Mouse (Mus musculus): ENCODE data around the gene Lefty2. TPM values are rescaled to one million over a fixed set of nuclear protein-coding genes. Genes with fewer than 3 reads are reported as not detected.

Gene Lefty2
- 1 to 10 TPM in 2 of 4 experiments, under 1 TPM in 2; 0.68 to 3.4 (median 1.7) TPM for total RNA-seq (2022)

- no peak for DNase-seq (ENCODE audit: low spot score in 2 of 2)
These were observed at the start of gene Lefty2 for GRCm38 (mm10) chr1:180892808-180893207. Gene Lefty2 (plus strand): TSS chr1:180893108.

DNA sequence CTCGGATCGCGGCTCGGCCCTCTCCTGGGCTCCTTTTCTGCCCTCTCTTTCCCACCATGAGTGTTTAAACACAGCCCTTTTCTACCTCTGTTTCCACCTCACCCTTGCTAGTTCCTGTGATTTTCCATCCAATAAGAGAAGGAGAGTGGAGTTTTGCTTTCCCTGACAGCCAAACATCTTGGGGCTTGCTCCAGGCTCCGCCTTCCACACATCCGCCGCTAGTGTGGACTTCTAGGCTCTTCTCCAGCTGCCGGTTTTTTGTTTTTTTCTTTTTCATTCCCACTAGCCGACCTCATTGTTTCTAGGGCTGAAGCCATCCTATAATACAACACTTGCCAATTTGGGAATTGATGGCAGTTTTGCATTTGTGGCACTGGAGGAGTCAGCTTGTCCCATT lies 44.8 kb upstream of the Lefty2 start:
- DNase-seq (ENCODE audit: low spot score in 2 of 2) = peak; percentile 59 to 60

GRCm38 (mm10) chr1:180848511-180849241 lies 44.2 kb upstream of the Lefty2 start:
- peak; percentile 35 to 61 for DNase-seq (ENCODE audit: low spot score in 2 of 2)

DNA sequence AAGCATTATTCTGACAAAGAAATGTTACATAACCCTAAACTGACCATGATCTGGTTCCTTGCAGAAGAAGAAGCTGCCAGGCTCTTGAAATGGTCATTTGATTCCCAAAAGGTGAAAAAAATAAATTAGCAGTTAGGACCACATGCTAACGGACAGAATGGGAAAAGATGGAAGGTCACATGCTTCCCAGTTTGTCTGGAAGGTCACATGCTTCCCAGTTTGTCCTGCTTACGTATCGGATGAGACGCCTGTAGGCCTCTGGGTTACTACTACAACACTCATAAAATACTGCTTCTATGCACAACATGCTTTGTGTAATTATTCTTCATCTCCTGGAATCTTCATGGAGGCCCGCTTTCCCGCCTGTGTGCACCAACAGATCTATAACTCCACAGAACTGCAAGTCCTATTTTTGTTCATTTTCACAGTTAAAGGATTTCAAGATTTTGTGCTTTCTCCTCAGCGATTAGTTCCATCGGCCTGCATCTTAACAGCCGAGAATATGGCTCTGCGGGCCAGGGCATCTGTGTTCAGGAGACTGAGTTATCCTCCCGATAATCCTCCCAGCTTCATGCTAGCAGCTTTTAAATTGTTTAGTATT lies 43.1 kb upstream of the Lefty2 start:
- peak; percentile 23 to 33 for DNase-seq (ENCODE audit: low spot score in 2 of 2)

DNA sequence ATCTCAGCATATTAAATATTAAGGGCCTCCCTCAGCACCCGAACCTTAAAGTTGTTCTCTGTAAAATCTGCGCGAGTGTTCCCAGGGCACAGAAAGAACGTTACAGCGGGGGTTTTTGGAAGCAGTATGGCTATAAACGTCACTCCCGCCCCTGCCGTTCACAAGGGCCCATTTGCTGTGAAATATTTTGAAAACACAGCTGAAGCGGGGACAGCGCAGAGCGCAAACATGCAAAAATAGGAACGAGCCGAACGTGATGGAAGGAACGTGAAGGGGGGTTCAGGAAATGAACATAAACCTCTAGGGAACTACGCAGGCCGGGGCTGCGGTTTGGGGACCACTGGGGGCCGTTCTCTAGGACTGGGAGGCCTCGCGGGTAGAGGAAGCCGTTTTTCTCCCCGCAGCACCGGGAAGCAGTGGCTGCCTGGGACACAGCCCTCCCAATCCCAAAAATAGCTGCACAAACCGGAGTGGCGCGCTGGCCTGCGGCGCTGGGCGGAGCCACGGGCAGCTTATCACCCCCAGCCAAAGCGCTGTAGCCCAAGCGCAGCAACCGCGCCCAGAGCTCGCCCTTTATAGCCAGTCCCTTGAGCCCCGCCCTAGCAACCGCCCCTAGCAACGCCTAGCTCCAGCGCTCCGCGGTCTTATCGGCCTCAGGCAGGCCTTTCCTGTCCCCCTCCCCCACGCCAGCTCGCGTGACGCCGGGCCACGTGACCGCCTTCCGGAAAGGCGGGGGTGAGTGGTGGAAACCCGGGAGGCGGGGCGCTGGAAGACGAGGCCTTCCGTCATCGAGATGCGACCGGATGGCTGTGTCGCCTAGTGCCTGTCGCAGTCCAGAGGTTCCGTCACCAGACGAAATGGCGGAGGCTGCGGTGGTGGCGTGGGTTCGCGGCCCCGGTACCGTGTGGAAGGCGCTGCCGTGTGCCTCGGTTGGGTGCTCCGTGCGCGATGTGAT lies 42.3 kb upstream of the Lefty2 start, which contains the start of gene Sde2:
Gene Sde2, plus strand, starts transcription at position 812 of the 955 bp plus-strand sequence.
- DNase-seq (ENCODE audit: low spot score in 2 of 2) = peak; percentile 99 to 100

DNA sequence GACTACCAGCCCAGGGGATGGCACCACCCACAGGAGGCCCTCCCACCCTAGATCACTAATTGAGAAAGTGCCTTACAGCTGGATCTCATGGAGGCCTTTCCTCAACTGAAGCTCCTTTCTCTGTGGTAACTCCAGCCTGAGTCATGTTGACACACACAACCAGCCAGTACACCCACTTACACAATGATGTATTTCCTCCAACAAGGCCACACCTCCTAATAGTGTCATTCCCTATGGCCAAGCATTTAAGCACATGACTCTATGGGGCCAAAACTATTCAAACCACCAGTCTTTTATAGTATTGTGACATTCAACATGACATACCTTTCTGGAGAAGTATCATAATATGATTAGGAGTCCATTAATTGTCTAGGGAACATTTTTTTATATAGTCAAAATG lies 34.1 kb upstream of the Lefty2 start:
- no peak for DNase-seq (ENCODE audit: low spot score in 2 of 2)

DNA sequence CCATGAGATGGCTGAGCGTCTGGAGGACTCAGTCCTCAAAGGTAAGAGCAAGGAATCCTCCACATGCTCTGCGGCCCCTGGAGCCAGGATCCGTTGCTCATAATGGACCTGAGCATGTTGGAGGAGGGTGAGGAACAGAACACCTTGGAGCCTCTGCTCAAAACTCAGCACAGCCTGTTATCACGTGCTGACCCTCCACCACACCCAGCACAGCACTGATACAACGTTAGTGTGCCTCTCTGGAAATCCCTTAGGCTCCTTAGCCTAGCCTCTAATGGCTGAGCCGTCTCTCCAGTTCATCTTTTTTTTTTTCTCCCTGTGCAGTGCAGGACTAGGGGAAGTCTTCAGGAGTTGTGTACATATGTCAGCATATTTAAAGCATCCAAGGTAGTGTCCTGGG lies 32.9 kb upstream of the Lefty2 start:
- DNase-seq (ENCODE audit: low spot score in 2 of 2) = no peak

- DNase-seq (ENCODE audit: low spot score in 2 of 2) = no peak
These were observed 29.3 kb upstream of the Lefty2 start for GRCm38 (mm10) chr1:180863606-180864005.

DNA sequence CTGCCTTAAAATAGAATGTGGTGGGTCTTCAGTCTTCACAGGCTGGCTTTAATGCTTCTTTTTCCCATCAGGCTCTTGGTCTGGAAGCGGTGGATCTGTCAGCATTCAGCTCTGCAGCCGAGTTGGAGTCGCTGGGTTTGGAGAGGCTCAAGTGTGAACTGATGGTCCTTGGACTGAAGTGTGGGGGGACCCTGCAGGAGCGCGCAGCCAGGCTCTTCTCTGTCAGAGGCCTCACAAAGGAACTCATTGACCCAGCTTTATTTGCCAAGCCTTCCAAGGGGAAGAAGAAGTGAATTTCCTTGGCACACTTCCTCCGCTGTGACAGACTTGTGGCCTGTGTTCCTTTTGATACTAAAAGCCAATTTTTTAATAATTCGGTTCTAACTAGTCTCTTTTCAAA lies 26.9 kb upstream of the Lefty2 start:
- no peak for DNase-seq (ENCODE audit: low spot score in 2 of 2)

- DNase-seq (ENCODE audit: low spot score in 2 of 2) = no peak
These were observed 22.7 kb upstream of the Lefty2 start for GRCm38 (mm10) chr1:180870122-180870650.

DNA sequence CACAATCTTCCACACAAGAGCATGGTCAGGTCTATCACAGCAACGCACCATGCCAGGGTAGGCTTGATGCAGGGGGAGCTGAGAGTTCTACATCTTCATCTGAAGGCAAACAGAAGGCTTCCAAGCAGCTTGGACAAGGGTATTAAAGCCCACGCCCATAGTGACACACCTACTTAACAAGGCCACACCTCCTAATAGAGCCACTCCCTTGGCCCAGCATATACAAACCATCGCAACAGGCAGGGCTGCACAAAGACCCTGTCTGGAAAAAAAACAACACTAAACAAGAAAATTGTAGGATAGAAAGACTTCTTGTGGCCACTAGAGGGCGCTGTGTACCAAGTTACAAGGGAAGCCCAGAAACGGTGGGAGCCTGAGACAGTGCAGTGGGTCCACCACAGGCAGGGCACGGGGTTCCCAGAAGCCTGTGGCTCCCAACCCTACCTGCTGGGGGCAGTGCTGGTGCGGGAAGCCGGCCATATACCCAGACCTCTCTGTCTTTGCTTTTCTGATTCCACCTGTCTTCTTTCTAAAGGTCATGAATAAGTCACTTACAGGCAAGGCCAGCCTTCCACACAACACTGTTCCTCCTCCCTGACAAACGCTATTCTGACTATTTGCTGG lies 18.9 kb upstream of the Lefty2 start:
- DNase-seq (ENCODE audit: low spot score in 2 of 2) = no peak

- DNase-seq (ENCODE audit: low spot score in 2 of 2) = no peak
These were observed 18.3 kb upstream of the Lefty2 start for GRCm38 (mm10) chr1:180874615-180875014.

DNA sequence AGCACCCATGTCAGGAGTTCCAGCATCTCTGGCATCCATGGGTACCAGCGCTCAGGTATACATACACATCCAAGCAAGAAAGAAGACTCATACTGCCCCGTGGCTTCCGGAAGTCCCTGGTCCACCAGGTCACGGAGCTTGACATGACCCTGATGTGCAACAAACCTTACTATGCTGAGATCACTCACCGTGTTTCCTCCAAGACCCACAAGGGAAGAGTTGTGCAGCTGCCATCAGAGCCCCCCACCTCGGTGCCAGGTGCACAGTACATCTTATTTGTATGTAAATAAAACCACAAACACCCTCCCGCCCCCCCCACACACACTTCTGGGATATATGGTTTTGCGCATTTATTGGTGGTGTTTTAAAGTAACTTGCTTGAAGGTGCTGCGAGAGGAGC lies 17.8 kb upstream of the Lefty2 start:
- no peak for DNase-seq (ENCODE audit: low spot score in 2 of 2)

GRCm38 (mm10) chr1:180877466-180877865 lies 15.4 kb upstream of the Lefty2 start:
- no peak for DNase-seq (ENCODE audit: low spot score in 2 of 2)

DNA sequence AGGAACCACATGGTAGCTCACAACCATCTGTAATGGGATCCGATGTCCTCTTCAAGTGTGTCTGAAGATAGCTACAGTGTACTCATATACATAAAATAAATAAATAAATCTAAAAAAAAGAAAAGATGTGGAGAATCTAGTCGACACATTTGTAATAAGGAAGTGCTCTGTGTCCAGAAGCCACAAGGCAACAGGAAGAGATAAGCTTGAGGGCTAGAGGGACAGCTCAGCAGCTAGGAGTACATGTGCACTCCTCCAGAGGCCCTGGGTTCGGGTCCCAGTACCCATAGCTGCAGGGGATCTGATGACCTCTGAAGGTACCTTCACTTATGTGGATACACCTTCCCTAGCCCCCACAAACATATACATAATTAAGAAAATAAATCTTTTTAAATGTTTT lies 11.1 kb upstream of the Lefty2 start:
- DNase-seq (ENCODE audit: low spot score in 2 of 2) = no peak

- DNase-seq (ENCODE audit: low spot score in 2 of 2) = no peak
These were observed 9.2 kb upstream of the Lefty2 start for GRCm38 (mm10) chr1:180883731-180884130.

GRCm38 (mm10) chr1:180884484-180884883 lies 8.4 kb upstream of the Lefty2 start:
- DNase-seq (ENCODE audit: low spot score in 2 of 2) = no peak

- no peak for DNase-seq (ENCODE audit: low spot score in 2 of 2)
These were observed 4.3 kb upstream of the Lefty2 start for GRCm38 (mm10) chr1:180888556-180889042.

GRCm38 (mm10) chr1:180889172-180889571 lies 3.7 kb upstream of the Lefty2 start:
- no peak for DNase-seq (ENCODE audit: low spot score in 2 of 2)

DNA sequence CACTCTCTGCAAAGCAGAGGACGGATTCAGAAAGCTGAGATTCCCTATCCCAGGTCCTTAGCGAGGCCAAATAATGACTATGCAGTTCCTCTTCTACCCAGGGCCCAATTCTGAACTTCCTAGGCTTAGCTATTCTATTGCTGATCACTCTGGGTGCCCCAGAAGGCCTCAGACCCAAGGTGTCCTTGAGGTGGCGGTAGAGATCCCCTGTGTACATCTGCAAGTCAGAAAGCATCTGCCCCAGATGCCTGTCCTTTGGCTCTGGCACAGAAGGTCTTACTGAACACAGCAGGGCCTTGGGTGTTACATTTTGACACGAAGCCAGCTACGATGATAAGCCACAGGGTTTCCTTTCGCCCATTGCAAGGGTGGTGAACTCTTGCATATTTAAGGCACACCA lies 3.1 kb upstream of the Lefty2 start:
- DNase-seq (ENCODE audit: low spot score in 2 of 2) = no peak
